Mouse (Mus musculus): ENCODE measurements around the gene Rasgrp2. TPM values are rescaled to one million over a fixed set of nuclear protein-coding genes. Genes with fewer than 3 reads are reported as not detected.

Gene Rasgrp2
- total and polyA plus RNA-seq, 3 experiments, result 176 to 233 TPM; not detected in 1

DNA sequence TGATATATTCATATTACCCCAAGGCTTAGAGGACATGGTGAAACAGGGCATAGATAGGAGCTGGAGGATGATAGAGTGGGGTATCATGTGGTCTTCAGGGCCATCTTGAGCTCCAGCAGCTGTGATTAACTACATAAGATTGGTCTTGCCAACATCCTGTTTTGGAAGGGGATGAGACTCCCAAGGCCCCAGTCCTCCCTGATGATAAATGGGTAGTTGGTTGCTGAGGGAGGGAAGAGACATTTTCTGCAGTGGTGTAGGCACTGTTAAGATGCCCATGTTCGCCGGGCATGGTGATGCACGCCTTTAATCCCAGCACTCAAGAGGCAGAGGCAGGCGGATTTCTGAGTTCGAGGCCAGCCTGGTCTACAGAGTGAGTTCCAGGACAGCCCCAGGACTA lies 17.9 kb upstream of the Rasgrp2 start:
- H3K27me3 ChIP-seq (ENCODE audit: control insufficient read depth in 1 of 2, insufficient read depth in 2 of 2, low read length in 2 of 2), result no peaks in the 10 kb centered on the region
- H3K27ac ChIP-seq (ENCODE audit: control insufficient read depth, low read depth, low read length), result no peak overlapping the region
- H3K9ac ChIP-seq (ENCODE audit: control insufficient read depth, low read depth, low read length, poor library complexity, severe bottlenecking), result no peak overlapping the region
- peaks cover 0 to 6% of the 10 kb centered on the region in 2 experiments; a peak in 2 of 4 replicates for H3K36me3 ChIP-seq (ENCODE audit: control insufficient read depth in 1 of 2, insufficient read depth in 2 of 2, low read length in 2 of 2)
- no peaks in the 10 kb centered on the region for H3K4me1 ChIP-seq (ENCODE audit: control insufficient read depth in 1 of 2, insufficient read depth in 2 of 2, low read length in 2 of 2)
- H3K79me2 ChIP-seq (ENCODE audit: control insufficient read depth, insufficient read depth, low read length, poor library complexity), result no peaks in the 10 kb centered on the region
- no peak overlapping the region for H3K4me3 ChIP-seq (ENCODE audit: control insufficient read depth in 1 of 2, insufficient read depth in 1 of 2, low read depth in 2 of 2, low read length in 2 of 2)
- no peaks in the 10 kb centered on the region for H3K9me3 ChIP-seq (replicated peaks; ENCODE audit: insufficient read depth, low read length)
- no peak for DNase-seq (ENCODE audit: low read depth, low spot score)
- TF ChIP-seq MAZ (IDR thresholded peaks at IDR 0.05; ENCODE audit: low read depth, low read length) (no peak), E2F4 (IDR thresholded peaks at IDR 0.05; ENCODE audit: borderline replicate concordance, low read depth, low read length) (no peak), TCF12 (IDR thresholded peaks at IDR 0.05; ENCODE audit: low read depth, low read length) (no peak), MEF2A (IDR thresholded peaks at IDR 0.05; ENCODE audit: extremely low read depth, insufficient replicate concordance, low read depth, low read length, poor library complexity, severe bottlenecking) (no peak), JUND (IDR thresholded peaks at IDR 0.05; ENCODE audit: low read depth, low read length) (no peak), SIN3A (IDR thresholded peaks at IDR 0.05; ENCODE audit: low read length) (no peak), MAFK (IDR thresholded peaks at IDR 0.05; ENCODE audit: borderline replicate concordance, low read depth, low read length) (no peak), KAT2A (conservative IDR thresholded peaks at IDR 0.05; ENCODE audit: low read depth, low read length) (no peak), ZC3H11A (IDR thresholded peaks at IDR 0.05; ENCODE audit: low read depth, low read length) (no peak), BHLHE40 (IDR thresholded peaks at IDR 0.05; ENCODE audit: borderline replicate concordance, low read depth, low read length) (no peak)

DNA sequence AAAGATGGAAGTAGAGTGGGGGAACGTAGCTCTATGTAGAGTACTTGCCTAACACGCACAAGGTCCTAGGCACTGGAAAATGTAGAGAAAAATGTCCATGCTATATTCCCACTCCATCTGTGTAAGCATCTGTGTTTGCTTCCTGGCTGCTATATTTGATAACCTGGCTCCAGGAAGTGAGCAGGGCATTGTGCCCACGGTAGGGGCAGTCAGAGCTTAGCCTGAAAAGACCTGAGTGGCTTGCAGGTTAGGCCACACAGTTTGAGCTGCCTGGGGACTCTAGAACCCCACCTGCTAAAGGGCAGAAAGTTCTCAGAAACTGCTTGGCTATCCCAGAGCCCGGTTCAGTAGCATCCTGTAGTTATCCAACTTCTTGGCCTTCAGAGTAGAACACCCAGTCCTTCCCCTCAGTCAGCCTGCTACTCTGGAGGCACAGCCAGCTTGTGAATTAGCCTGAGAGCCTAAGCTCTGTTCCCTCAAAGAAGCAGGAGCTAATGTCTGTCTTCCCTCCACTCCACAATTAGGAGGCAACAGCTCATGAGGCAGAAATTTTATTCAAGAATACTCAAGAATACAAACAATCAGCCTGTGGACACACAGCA lies 16.7 kb upstream of the Rasgrp2 start:
- TF ChIP-seq TBP (IDR thresholded peaks at IDR 0.05; ENCODE audit: low read depth, low read length) (no peak), CHD2 (IDR thresholded peaks at IDR 0.05; ENCODE audit: low read length) (no peak), POLR2AphosphoS5 (IDR thresholded peaks at IDR 0.05; ENCODE audit: borderline replicate concordance, low read depth, low read length) (no peak), BHLHE40 (IDR thresholded peaks at IDR 0.05; ENCODE audit: borderline replicate concordance, low read depth, low read length) (no peak), RCOR1 (IDR thresholded peaks at IDR 0.05; ENCODE audit: low read depth, low read length) (no peak), ELF1 (IDR thresholded peaks at IDR 0.05; ENCODE audit: low read depth, low read length) (no peak), UBTF (IDR thresholded peaks at IDR 0.05; ENCODE audit: borderline replicate concordance, insufficient read depth, low read depth, low read length) (no peak), GABPA (IDR thresholded peaks at IDR 0.05; ENCODE audit: low read depth, low read length) (no peak), ZC3H11A (IDR thresholded peaks at IDR 0.05; ENCODE audit: low read depth, low read length) (no peak), MAX (IDR thresholded peaks at IDR 0.05; ENCODE audit: low read length) (no peak), USF2 (IDR thresholded peaks at IDR 0.05; ENCODE audit: borderline replicate concordance in 1 of 2, insufficient read depth in 1 of 2, low read depth in 1 of 2, low read length in 2 of 2) (no peak), MEF2A (IDR thresholded peaks at IDR 0.05; ENCODE audit: extremely low read depth, insufficient replicate concordance, low read depth, low read length, poor library complexity, severe bottlenecking) (no peak)
- DNase-seq (ENCODE audit: low read depth, low spot score), result no peak
- H3K4me1 ChIP-seq (ENCODE audit: control insufficient read depth in 1 of 2, insufficient read depth in 2 of 2, low read length in 2 of 2), result no peaks in the 10 kb centered on the region
- H3K27me3 ChIP-seq (ENCODE audit: control insufficient read depth in 1 of 2, insufficient read depth in 2 of 2, low read length in 2 of 2), result no peaks in the 10 kb centered on the region
- no peaks in the 10 kb centered on the region for H3K79me2 ChIP-seq (ENCODE audit: control insufficient read depth, insufficient read depth, low read length, poor library complexity)
- H3K4me3 ChIP-seq (ENCODE audit: control insufficient read depth in 1 of 2, insufficient read depth in 1 of 2, low read depth in 2 of 2, low read length in 2 of 2), result no peak overlapping the region
- H3K9ac ChIP-seq (ENCODE audit: control insufficient read depth, low read depth, low read length, poor library complexity, severe bottlenecking), result no peak overlapping the region
- H3K27ac ChIP-seq (ENCODE audit: control insufficient read depth, low read depth, low read length), result no peak overlapping the region
- H3K9me3 ChIP-seq (replicated peaks; ENCODE audit: insufficient read depth, low read length), result no peaks in the 10 kb centered on the region
- H3K36me3 ChIP-seq (ENCODE audit: control insufficient read depth in 1 of 2, insufficient read depth in 2 of 2, low read length in 2 of 2), result no peaks in the 10 kb centered on the region; a peak in 1 of 4 replicates
